Mouse (Mus musculus) naive thymus-derived CD4-positive, alpha-beta T cell, adult 2 months (primary cell): ENCODE measurements around the gene Gm20517.
"Not testable (repeated sequence)": the region's sequence is repeated elsewhere in the genome, so short reads cannot be mapped to it uniquely, and the experiment has no call there.

Source experiments
- DNase-seq: peaks from one replicate; pipeline ENCODE4 v3.0.0-alpha.2; 2011; ENCODE audit warnings: low read depth

Gm20517 gene

DNA sequence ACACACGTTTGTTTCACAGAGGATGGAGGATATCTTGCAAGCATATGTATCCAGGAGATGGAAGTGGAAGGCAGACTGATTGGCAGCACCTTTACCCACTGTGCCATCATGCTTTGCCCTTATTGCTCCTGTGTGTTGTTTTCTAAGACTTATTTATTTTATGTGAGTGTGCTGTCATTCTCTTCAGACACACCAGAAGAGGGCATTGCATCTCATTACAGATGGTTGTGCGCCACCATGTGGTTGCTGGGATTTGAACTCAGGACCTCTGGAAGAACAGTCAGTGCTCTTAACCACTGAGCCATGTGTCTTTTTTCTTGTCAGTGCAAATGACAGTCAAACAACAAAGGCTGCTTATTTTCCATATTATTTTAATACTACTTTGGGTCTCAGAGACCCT lies 16.4 kb downstream of the Gm20517 start:
- no peak for DNase-seq

DNA sequence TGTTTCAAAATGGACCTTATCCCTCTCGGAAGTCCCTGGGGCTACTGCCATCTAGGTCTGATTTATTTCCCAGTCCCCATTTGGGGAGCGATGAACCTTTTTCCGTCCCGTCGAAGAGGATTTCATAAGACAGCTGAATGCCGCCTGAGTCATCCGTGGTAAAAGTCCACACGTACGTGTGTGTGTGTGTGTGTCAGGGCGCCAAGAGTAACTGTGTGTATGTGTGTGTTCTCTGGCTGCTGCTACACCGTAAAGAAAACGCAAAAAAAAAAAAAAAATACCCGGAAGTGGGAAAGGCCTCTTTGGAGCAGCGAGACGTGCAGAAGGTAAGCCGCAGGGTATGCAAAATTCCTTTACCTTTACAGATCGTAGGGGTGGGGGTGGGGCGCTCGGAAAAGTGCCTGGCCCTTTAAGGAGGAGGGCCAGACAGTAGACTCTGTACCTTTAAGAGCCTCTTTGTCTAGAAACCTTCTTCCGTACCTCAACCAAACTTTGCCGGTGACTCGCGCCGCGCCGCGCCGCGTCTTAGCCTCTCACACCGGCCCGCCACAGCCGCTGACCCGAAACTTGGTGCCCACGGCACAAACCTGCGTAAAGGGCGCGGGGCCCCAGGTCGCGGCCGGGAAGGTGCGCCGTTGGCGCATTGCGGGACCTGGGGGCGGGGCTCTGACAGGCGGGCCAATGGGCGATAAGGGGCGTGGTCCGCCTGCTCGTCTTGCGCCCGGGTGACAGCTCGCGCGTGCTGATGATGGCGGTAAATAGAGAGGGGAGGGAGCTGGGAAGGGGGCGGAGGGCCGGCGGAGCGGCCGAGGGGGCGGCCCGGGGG lies 17.7 kb downstream of the Gm20517 start:
- DNase-seq, result peak; percentile 96

DNA sequence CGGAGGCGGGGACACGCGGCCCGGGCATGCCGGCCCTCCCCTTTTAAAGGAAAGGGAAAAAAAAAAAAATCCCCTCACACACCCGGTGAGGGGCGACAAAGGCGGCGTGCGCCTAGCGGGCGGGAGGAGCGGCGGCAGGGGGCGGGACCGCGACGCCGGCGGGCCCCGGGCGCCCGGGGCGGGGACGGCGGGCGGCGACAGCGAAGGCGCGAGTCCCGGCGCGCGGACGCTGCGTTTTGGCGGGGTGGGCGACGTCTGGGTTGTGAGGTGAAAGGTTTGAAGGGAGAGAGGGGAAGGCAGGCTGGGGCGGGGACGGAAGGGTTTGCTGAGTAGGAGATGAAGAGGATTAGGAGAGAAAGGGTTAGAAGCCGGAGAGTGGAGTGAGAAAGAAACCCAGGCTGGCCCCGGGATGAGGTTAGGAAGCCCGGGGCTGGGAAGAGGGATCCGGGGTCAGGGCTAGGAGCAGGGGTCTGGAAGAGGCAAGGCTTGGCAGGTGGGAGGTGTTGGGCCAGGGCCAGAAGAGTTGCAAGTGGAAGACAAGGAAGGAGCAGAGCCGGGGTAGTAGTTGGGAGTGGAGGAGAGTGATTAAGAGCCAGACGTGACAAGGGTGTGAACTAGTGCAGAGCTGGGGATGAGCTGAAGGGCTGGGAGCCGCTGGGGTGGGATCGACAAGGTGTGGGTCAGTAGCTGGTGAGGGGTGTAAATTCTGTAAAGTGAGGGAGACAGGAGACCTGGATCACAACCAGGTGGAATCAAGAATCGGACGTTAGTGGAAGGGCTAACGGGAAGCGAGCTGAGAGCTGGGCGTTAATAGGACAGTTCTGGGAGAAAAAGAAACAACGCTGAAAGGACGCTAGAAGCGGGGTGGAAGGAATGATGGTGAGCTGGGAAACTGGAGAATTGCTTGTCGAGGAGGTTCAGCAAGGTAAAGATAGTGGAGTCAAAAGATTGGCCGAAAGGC lies 18.6 kb downstream of the Gm20517 start:
- DNase-seq, result peak; percentile 44

DNA sequence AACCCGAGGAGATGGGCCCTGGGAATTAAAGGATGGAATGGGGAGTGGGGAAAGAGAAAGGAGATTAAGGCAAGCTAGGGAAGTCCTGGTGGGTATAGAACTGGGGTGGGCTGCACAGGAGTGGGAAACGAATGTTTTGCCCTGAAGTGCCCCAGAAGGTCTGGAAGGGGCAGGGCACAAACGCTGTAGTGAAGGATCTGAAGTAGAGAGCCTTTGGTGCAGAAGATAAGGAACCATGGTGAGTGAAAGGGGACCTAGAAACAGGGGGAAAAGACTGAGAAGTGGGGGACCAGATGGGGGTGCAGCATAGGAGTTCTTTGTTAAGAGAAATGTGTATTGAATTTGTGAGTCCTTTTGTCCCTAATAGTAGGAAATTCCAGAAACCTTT lies 19.3 kb downstream of the Gm20517 start, which contains the start of gene Usp49:
Gene Usp49 (plus strand): TSS at position 13 of the 388 bp plus-strand sequence.
- DNase-seq, result no peak

DNA sequence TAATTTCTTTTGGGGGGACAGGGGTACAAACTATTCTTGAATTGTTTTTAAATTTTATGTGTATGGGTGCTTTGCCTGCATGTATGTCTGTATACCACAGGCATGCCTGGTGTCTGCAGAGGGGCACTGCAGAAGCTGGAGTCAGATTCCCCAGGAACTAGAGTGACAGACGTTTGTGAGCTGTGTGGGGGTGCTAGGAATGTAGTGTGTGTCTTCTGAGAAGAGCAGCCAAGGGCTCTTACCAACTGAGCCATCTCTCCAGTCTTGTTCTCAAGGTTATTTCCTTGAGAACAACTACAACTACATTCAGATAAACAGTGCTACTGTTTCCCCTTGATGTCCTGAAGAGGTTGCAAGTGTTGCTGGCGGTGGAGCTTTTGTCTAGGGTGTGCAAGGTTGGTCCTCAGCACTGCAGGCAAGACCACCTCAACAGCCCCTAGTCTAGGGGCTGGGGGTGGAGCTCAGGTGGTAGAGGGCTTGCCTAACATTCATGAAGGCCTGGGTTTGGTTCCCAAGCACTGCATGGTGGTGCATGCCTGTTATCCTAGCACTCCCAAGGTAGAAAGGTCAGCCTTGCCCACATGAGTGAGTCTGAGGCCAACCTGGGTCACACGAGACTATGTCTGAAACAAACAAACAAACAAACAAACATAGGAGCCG lies 20.9 kb downstream of the Gm20517 start:
- DNase-seq, result no peak

DNA sequence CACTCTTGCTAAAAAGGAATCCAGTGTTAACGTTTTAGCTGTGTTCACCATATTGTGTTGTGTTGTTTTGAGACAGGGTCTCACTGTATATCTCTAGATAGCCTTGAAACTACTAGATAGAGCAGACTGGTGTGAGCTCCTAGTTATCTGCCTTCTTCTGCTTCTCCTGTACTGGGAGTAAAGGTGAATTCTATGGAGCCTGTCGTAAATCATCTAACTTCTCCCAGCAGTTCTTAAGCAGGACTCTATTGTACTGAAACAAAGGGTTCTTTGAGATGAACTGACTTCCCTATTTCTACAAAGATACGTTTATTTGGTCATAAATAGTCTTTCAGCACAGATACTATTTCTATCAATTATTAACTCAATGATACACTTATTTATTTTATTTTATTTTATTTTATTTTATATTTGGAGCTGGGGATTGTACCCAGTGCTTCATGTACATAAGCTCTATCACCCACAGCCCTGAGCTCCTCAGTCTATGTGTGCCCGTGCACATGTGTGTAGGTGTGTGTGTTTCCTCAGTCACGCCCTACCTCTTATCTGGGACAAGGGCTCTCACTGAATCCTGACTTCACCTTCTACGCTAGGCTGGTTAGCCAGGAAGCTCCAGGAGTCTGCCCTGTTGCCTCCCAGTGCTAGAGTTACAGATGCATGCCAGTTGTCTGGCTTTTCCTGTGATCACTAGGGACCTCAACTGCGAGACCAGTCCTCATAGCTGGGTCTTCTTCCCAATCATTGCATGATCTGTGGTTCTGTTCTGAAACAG lies 22.8 kb downstream of the Gm20517 start:
- DNase-seq, result no peak

DNA sequence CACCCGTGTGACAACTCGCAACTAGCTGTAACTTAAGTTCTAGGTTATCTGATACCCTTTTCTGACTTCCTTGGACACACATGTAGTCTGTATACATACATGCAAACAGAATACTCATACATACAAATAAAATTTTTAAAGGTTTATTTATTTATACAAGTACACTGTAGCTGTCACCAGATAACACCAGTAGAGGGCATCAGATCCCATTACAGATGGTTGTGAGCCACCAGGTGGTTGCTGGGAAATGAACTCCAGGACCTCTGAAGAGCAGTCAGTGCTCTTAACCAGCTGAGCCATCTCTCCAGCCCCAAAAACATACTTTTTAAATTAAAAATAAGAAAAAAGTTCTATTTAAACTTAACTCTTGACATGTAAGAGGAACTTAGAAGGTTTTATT lies 31.6 kb downstream of the Gm20517 start:
- peak; percentile 17 for DNase-seq

DNA sequence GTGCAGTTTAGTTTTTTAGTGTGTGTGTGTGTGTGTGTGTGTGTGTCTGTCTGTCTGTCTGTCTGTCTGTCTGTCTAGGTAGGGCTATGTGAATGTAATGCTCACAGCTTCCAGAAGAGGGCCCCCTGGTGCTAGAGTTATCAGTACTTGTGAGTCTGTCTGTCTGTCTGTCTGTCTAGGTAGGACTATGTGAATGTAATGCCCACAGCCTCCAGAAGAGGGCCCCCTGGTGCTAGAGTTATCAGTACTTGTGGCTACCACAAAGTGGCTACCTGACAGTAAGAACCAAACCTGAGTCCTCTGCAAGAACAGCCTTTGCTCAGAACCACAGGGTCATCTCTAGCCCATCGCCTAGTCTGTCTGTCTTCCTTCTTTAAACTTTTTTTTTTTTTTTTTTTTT lies 35.3 kb downstream of the Gm20517 start:
- peak; percentile 80 for DNase-seq

DNA sequence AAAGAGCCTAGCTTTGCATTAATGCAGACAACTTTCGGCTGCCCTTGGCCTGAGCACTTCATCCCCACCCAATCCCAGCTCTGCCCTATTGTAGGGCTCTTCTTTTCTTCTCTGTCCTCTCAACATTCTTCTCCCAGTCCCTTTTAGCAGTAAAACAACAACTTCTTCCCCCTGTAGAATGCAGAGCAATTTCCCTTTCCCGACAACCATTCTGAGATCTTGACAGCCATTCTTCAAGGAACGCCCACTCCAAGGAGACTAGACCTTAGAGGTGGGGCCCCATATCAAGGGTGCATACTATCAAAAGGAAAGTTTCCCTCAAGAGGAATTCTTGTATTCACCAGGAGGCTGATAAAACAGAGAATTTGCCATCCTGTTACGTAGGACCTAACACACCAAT lies 37.6 kb downstream of the Gm20517 start:
- no peak for DNase-seq

DNA sequence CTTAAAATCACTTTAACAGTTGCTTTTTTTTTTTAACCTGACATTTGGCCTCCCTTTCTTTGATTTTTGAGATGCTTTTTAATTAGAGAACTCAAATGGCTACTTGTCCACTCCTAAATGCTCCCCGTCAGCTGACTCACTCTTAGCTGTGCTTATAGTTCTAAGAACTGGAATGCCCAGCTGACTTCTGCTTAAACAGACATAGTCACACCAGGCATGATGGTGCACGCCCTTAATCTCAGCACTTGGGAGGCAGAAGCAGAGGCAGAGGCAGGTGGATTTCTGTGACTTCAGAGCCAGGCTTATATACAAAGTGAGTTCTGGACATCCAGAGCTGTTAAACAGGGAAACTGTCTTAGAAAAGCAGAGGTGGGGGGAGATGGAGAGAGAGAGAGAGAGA lies 40.6 kb downstream of the Gm20517 start:
- no peak for DNase-seq

DNA sequence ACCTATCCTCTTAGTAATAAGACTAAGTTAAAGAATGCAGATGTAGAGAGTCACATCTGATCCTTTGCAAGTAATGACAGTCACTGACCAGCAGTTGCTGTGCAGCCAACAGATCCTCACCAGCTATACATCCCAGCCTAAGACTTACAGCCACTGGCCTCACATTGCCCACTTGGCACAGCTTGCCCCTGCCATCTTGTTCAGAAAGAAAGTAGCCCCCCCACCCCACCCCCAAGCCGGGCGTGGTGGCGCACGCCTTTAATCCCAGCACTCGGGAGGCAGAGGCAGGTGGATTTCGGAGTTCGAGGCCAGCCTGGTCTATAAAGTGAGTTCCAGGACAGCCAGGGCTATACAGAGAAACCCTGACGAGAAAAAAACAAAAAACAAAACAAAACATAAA lies 43.0 kb downstream of the Gm20517 start:
- DNase-seq, result not testable (repeated sequence)

DNA sequence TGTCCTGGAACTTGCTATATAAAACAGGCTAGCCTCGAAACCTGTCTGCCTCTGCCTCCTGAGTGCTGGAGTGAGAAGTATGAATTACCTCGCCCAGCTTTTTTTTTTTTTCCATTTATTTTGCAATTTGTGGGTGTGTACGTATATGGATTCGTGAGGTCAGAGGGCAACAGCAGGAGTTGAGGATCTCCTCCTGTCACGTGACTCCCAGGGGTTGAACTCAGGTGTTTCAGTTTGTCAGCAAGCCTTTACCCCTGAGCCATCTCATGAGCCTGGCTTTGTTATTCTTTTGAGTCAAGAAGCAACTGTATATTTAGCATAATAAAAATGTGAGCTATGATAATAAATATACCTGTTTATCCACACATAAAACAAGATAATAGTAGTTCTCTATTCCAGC lies 44.3 kb downstream of the Gm20517 start:
- DNase-seq, result no peak

DNA sequence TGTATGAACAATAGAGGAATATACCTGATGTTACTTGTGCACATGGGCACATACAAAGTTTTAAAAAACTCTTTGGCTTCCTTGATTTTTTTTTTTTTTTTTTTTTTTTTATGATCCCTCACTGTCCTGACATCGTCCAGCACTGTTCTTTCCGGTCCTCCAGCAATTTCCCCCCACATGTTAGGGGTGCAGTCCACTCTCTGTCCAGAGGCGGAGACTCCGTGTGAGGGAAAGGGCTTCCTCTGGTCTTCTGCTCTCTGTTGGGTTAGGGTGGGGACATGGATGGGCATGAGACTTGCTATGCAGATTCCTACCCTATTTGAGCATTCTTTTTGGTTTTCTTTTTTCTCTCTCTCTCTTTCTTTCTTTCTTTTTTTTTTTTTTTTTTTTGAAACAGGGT lies 46.5 kb downstream of the Gm20517 start:
- DNase-seq, result no peak

DNA sequence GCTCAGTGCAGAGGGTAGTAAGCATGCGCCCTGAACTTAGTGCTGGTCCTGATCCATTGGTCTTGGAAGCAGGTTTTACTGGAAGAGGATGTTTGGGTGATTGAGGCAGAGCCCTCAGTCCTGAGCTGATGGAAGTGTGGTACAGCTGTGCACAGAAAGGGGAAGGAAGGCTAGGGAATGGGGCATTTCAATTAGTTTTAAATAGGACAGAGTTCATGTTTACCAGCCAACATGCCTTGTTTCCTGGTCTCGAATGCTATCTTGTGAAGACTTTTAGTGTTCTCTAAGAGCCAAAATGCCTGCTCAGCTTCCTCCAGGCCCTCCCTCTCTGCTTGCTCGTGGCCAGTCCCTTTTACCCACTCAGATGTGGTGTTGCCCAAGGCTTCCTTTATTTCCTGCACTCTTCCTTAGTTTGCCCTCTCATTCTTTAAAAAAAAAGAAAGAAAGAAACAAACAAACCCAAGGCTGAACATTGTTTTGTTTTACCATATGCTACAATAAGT lies 47.4 kb downstream of the Gm20517 start:
- DNase-seq, result no peak

DNA sequence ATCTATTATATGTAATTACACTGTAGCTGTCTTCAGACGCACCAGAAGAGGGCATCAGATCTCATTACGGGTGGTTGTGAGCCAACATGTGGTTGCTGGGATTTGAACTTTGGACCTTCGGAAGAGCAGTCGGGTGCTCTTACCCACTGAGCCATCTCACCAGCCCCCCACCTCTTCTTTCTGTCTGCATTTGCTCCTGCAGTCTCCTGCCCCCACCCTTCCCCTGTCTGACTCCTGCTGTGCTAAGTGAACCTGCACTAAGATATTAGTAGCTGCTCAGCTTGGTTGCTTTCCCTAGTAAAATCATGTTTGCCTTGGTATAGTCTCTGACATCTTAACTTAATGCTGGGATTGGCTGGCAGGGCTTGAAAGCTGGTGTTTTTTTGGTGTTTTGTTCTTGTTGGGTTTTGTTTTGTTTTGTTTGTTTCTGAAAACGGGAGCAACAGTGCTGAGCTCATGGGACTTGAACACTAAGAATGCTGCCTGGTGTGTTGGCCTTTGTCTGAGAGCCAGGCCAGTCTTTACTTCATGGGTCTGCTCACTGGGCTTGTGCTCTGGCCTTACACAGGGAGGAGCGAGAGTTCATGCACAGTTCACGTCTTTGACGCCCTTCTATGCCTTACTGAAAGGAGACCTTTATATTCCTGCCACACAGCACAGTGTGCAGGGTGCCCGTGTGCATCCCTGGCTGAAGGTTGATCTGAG lies 51.8 kb downstream of the Gm20517 start:
- no peak for DNase-seq

DNA sequence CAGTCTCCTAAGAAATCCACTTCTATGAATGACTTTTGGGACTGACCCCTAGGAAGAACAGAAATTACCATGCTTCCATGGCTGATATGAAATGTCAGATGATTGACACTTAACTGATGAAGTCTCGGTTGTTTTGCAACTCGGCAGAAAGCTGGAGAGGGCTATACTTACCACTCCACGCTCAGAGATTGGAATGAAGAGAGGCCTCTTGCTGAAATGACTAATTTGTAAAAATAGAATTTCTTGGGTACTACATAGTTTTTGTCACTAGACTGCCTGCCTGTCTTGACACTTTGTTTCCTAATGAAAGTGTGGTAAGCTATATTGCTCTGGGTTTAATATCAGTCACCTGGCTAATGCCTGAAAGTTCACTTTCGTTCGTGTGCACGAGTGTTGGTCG lies 53.1 kb downstream of the Gm20517 start:
- DNase-seq, result no peak

DNA sequence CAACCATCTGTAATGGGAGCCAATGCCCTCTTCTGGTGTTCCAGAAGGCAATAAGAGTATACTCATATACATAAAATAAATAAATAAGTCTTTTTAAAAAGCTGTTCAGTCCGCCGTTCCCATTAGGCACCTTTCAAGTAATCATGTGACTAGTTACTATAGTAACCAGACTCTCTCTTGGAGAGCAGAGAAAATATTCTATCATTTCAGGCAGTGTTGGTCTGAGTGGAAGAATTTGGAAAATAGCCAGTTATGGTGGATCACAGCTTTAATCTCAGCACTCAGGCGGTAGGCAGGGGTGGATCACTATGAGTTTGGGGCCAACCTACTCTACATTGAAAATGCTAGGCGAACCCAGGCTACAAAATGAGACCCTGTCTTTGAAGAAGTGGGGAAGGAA lies 57.8 kb downstream of the Gm20517 start:
- no peak for DNase-seq

DNA sequence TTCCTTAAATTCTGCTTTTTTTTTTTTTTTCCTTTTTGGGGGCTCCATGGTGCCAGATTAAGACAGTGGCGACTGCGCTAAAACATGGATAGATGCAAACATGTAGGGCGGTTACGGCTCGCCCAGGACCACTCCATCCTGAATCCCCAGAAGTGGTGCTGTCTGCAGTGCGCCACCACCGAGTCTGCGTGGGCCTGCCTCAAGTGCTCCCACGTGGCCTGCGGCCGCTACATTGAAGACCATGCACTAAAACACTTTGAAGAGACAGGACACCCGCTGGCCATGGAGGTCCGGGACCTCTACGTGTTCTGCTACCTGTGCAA lies 60.6 kb downstream of the Gm20517 start:
- no peak for DNase-seq

DNA sequence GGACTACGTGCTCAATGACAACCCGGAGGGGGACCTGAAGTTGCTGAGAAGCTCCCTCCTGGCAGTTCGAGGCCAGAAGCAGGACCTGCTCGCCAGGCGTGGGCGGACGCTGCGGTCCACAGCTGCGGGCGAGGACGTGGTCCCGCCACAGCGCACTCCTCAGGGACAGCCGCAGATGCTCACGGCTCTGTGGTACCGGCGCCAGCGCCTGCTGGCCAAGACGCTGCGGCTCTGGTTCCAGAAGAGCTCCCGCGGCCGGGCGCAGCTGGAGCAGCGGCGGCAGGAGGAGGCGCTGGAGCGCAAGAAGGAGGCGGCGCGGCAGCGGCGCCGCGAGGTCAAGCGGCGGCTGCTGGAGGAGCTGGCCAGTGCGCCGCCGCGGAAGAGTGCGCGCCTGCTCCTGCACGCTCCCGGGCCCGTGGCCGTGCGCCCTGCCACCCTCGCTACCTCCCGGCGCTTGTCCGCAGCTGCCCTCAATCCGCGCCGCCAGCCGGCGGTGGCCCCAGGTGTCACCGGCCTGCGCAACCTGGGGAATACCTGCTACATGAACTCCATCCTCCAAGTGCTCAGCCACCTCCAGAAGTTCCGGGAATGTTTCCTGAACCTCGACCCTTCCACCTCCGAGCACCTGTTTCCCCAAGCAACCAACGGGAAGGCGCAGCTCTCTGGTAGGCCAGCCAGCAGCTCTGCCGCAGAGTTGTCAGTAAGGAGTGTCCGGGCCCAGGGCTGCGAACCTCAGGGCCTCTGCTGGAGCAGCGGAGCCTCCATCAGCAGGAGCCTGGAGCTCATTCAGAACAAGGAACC lies 61.1 kb downstream of the Gm20517 start:
- no peak for DNase-seq

DNA sequence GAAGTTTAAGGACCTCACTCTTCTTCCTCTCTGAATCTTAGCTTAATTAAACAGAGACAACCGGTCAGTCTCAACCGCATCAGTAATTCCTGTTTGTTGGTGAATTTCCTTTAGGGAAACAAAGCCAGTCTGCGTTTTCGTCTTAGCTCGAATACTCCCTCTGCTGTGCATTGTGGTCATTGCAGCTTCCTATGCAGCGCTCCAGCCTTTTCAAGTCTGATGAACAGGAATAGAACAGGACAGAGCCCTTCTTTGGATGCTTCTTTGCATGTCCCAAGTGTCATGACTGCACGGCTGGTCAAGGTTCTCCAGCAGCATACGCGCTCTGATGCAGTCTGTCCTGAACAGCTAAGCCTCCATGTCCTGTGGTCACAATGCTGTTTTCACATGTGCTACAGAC lies 65.2 kb downstream of the Gm20517 start:
- DNase-seq, result peak; percentile 79
